Mouse (Mus musculus): Measurements from ENCODE around the gene 2410004B18Rik. TPM values are rescaled to one million over a fixed set of nuclear protein-coding genes. Genes with fewer than 3 reads are reported as not detected.
A peak's percentile ranks its signal among the peaks of the same experiment; 100 is the strongest.

Gene 2410004B18Rik
- polyA plus RNA-seq, 1 experiment from 2014 or later = 56.4 TPM

- no peak for DNase-seq (ENCODE audit: low spot score)
- Histone ChIP-seq H3K4me3 (peak overlapping the region; percentile 97; the same call in 1 of the 2 replicates), H3K36me3 (peaks cover 51% of the 10 kb centered on the region), H3K4me1 (replicated peaks) (peaks cover 21% of the 10 kb centered on the region), H3K9me3 (no peaks in the 10 kb centered on the region), H3K27ac (no peak overlapping the region), H3K27me3 (ENCODE audit: insufficient read depth, poor library complexity, severe bottlenecking) (no peaks in the 10 kb centered on the region)
- 85% methylated on average over 4 of the region's 4 CpGs for WGBS
These were observed 2.2 kb downstream of the 2410004B18Rik start for GRCm38 (mm10) chr3:145939971-145940370.

GRCm38 (mm10) chr3:145941971-145942370, 4.2 kb downstream of the 2410004B18Rik start:
- Histone ChIP-seq H3K27me3 (ENCODE audit: insufficient read depth, poor library complexity, severe bottlenecking) (no peaks in the 10 kb centered on the region), H3K4me3 (no peak overlapping the region), H3K36me3 (peaks cover 59% of the 10 kb centered on the region), H3K27ac (no peak overlapping the region), H3K9me3 (no peaks in the 10 kb centered on the region), H3K4me1 (replicated peaks) (peaks cover 21% of the 10 kb centered on the region)
- WGBS = 18% methylated on average over 3 of the region's 3 CpGs
- DNase-seq (ENCODE audit: low spot score) = peak; percentile 72

- 88% methylated on average over 7 of the region's 7 CpGs for WGBS
- peaks cover 53% of the 10 kb centered on the region for H3K36me3 ChIP-seq
- no peak overlapping the region for H3K27ac ChIP-seq
- no peak for DNase-seq (ENCODE audit: low spot score)
- no peaks in the 10 kb centered on the region for H3K27me3 ChIP-seq (ENCODE audit: insufficient read depth, poor library complexity, severe bottlenecking)
- no peak overlapping the region for H3K4me3 ChIP-seq
- no peaks in the 10 kb centered on the region for H3K9me3 ChIP-seq
- H3K4me1 ChIP-seq (replicated peaks) = peaks cover 8% of the 10 kb centered on the region
These were observed 6.5 kb downstream of the 2410004B18Rik start for GRCm38 (mm10) chr3:145944348-145944747.

GRCm38 (mm10) chr3:145945904-145946303, 8.1 kb downstream of the 2410004B18Rik start:
- H3K27ac ChIP-seq = no peak overlapping the region
- H3K27me3 ChIP-seq (ENCODE audit: insufficient read depth, poor library complexity, severe bottlenecking) = peaks cover 8% of the 10 kb centered on the region
- 87% methylated on average over 3 of the region's 3 CpGs for WGBS
- H3K4me1 ChIP-seq (replicated peaks) = peaks cover 12% of the 10 kb centered on the region
- no peak overlapping the region for H3K4me3 ChIP-seq
- H3K9me3 ChIP-seq = no peaks in the 10 kb centered on the region
- peaks cover 39% of the 10 kb centered on the region for H3K36me3 ChIP-seq
- DNase-seq (ENCODE audit: low spot score) = no peak

- peaks cover 8% of the 10 kb centered on the region for H3K27me3 ChIP-seq (ENCODE audit: insufficient read depth, poor library complexity, severe bottlenecking)
- WGBS = 66% methylated on average over 2 of the region's 2 CpGs
- no peaks in the 10 kb centered on the region for H3K9me3 ChIP-seq
- peaks cover 32% of the 10 kb centered on the region for H3K36me3 ChIP-seq
- H3K27ac ChIP-seq = no peak overlapping the region
- H3K4me1 ChIP-seq (replicated peaks) = peaks cover 12% of the 10 kb centered on the region
- DNase-seq (ENCODE audit: low spot score) = no peak
- no peak overlapping the region for H3K4me3 ChIP-seq
These were observed 8.8 kb downstream of the 2410004B18Rik start for GRCm38 (mm10) chr3:145946654-145947053.

GRCm38 (mm10) chr3:145947539-145948204, 9.9 kb downstream of the 2410004B18Rik start:
- H3K36me3 ChIP-seq = peaks cover 30% of the 10 kb centered on the region
- H3K27me3 ChIP-seq (ENCODE audit: insufficient read depth, poor library complexity, severe bottlenecking) = peaks cover 8% of the 10 kb centered on the region
- H3K9me3 ChIP-seq = no peaks in the 10 kb centered on the region
- H3K4me3 ChIP-seq = no peak overlapping the region
- WGBS = 53% methylated on average over 6 of the region's 6 CpGs
- DNase-seq (ENCODE audit: low spot score) = no peak
- peaks cover 12% of the 10 kb centered on the region for H3K4me1 ChIP-seq (replicated peaks)
- H3K27ac ChIP-seq = no peak overlapping the region

- Histone ChIP-seq H3K9me3 (no peaks in the 10 kb centered on the region), H3K27ac (peak overlapping the region; percentile 16; the same call in 1 of the 2 replicates), H3K36me3 (peaks cover 5% of the 10 kb centered on the region; the same call in 1 of the 2 replicates), H3K27me3 (ENCODE audit: insufficient read depth, poor library complexity, severe bottlenecking) (peaks cover 8% of the 10 kb centered on the region), H3K4me3 (peak overlapping the region; percentile 34), H3K4me1 (replicated peaks) (peaks cover 12% of the 10 kb centered on the region)
- DNase-seq (ENCODE audit: low spot score) = peak; percentile 67
- WGBS = 9% methylated on average over 15 of the region's 15 CpGs
These were observed 12.4 kb downstream of the 2410004B18Rik start for GRCm38 (mm10) chr3:145950034-145950814.

GRCm38 (mm10) chr3:145950815-145951130, 13.0 kb downstream of the 2410004B18Rik start:
- peaks cover 8% of the 10 kb centered on the region for H3K27me3 ChIP-seq (ENCODE audit: insufficient read depth, poor library complexity, severe bottlenecking)
- peaks cover 12% of the 10 kb centered on the region for H3K4me1 ChIP-seq (replicated peaks)
- H3K27ac ChIP-seq = no peak overlapping the region
- H3K36me3 ChIP-seq = no peaks in the 10 kb centered on the region
- no peaks in the 10 kb centered on the region for H3K9me3 ChIP-seq
- H3K4me3 ChIP-seq = peak overlapping the region; percentile 34; the same call in 1 of the 2 replicates
- WGBS = 56% methylated on average over 5 of the region's 5 CpGs
- no peak for DNase-seq (ENCODE audit: low spot score)

GRCm38 (mm10) chr3:145951287-145952165, 13.7 kb downstream of the 2410004B18Rik start:
- DNase-seq (ENCODE audit: low spot score) = no peak

GRCm38 (mm10) chr3:145952945-145953344, 15.1 kb downstream of the 2410004B18Rik start:
- no peak for DNase-seq (ENCODE audit: low spot score)
- Histone ChIP-seq H3K4me3 (no peak overlapping the region), H3K27ac (no peak overlapping the region), H3K9me3 (no peaks in the 10 kb centered on the region), H3K36me3 (no peaks in the 10 kb centered on the region), H3K27me3 (ENCODE audit: insufficient read depth, poor library complexity, severe bottlenecking) (peaks cover 8% of the 10 kb centered on the region), H3K4me1 (replicated peaks) (peaks cover 12% of the 10 kb centered on the region)
- 87% methylated on average over 7 of the region's 7 CpGs for WGBS

More at GRCm38 (mm10) chr3:145951287-145952165, 13.7 kb downstream of the 2410004B18Rik start:
- H3K36me3 ChIP-seq = no peaks in the 10 kb centered on the region
- H3K27ac ChIP-seq = no peak overlapping the region
- H3K4me1 ChIP-seq (replicated peaks) = peaks cover 12% of the 10 kb centered on the region
- H3K9me3 ChIP-seq = no peaks in the 10 kb centered on the region
- H3K4me3 ChIP-seq = no peak overlapping the region
- H3K27me3 ChIP-seq (ENCODE audit: insufficient read depth, poor library complexity, severe bottlenecking) = peaks cover 8% of the 10 kb centered on the region
- whole genome bisulfite sequencing = 72% methylated on average over 17 of the region's 17 CpGs

GRCm38 (mm10) chr3:145953411-145953810, 15.6 kb downstream of the 2410004B18Rik start:
- no peaks in the 10 kb centered on the region for H3K36me3 ChIP-seq
- H3K9me3 ChIP-seq = peaks cover 2% of the 10 kb centered on the region; the same call in 1 of the 2 replicates
- DNase-seq (ENCODE audit: low spot score) = no peak
- H3K4me1 ChIP-seq (replicated peaks) = peaks cover 12% of the 10 kb centered on the region
- 91% methylated on average over 2 of the region's 2 CpGs for WGBS
- no peak overlapping the region for H3K27ac ChIP-seq
- no peak overlapping the region for H3K4me3 ChIP-seq
- peaks cover 8% of the 10 kb centered on the region for H3K27me3 ChIP-seq (ENCODE audit: insufficient read depth, poor library complexity, severe bottlenecking)

GRCm38 (mm10) chr3:145959824-145960223, 22.0 kb downstream of the 2410004B18Rik start:
- Histone ChIP-seq H3K36me3 (no peaks in the 10 kb centered on the region), H3K4me1 (replicated peaks) (peaks cover 21% of the 10 kb centered on the region), H3K9me3 (peaks cover 5% of the 10 kb centered on the region; the same call in 1 of the 2 replicates), H3K27ac (no peak overlapping the region), H3K27me3 (ENCODE audit: insufficient read depth, poor library complexity, severe bottlenecking) (peaks cover 35% of the 10 kb centered on the region), H3K4me3 (no peak overlapping the region)
- no peak for DNase-seq (ENCODE audit: low spot score)
- 75% methylated on average over 1 of the region's 1 CpGs for WGBS
